Mouse (Mus musculus) kidney, adult 18-20 months (tissue): ENCODE data around the gene Rpl37a.

Experiments
- DNase-seq: peaks from one replicate; pipeline ENCODE4 v3.0.0; 2021

Rpl37a gene

DNA sequence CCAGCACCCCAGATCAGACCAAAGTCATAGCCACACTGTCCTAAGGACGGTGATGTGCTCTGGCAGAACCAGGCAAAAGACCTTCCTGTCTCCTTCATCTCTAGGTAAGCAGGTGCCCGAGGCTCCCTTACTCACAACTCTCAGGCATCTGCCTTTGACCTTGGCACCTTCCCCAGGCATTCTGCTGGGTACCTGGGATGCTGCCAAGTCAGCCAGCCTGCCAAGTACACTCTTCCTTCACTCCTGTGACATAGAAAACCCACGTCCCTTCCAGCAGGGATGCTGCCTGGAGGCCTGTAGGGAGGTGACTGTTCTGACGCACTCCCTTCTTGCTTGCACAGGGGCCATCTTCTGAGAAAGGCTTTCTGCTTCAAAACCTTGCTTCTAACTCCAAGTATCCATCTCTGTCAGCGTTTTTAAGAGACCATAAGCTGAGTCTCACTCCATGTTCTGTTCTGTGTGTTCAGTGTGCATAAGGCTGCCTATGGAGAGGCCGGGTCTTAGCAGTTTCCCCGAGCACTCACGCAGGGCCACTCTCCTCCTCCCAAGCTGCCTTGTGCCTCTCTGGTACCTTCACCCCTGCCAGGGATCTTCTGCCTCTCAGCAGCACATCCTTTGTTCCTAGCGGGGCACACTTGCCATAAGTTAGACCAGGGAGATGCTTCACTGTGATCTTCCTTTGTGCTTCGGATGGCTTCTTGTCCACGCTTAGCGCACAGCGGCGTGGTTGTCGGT lies 28.0 kb downstream of the Rpl37a start:
- DNase-seq = peak; percentile 69

DNA sequence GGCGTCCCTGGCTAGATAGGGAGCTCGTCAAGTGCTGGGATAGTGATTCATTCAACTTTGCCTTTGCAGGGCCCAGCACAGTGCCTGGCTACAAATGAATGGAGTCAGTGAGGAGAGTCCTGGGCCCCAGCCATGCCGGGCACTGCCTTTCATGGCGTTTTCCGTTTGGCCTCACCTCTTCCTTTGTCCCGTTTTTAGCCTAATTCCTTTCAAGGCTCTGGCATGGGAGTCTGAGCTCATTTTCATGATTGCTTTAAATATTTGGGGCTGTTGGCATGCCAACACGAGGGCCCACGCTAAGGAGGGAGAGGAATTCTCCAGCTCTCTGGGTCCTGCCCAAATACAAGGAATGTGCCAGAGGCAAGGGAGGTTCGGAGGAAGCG lies 28.6 kb downstream of the Rpl37a start:
- no peak for DNase-seq

DNA sequence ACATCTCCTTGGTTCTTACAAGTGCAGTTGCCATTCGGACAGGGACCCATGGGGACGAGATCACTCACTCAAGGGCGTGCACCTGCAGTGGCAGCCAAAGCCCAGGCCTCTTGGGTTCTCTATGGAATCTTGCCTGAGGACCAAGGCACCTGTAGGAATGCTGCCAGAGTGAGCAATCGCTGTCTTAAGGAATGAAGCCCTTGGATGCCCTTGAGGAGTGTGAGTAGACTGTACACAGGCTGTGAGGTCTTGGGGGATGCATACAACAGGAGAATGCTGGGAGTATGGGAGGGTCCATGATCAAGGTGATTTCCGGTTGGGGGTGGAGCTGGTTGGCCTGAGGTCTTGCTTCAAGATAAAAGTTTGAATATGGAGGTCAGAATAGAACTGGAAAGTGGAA lies 30.3 kb downstream of the Rpl37a start:
- DNase-seq = no peak

DNA sequence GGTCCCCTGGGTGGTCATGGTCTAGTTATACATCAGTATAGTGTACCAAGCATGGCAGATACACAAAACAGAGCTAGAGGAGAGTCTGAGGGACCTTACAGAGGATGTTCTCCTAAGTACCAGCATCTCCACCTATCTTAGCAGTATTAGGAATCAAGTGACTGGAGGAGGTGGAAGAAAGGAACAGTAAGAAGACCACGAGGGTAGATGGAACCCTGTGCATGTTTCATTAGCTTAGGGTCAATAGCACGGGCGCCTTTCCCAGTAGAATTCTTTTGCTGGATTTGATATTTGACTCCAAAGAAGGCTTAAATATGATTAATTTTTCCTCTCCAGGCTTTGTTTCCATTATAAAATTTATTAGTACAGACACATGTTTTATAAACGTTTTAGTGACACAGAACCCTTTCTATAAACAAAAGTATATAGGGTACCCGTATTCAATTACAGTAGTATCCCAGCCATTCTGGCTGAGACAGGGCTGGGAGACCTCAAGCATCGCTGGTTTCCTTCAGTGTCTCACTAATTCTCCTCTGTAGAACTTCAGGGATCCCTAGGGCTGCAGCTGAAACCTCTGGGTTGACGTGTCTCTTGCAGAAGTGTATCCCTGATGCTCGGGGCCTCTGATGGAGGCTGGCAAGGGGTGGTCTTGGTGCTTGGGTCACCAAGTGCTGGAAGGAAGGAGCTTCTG lies 33.9 kb downstream of the Rpl37a start:
- DNase-seq = no peak

DNA sequence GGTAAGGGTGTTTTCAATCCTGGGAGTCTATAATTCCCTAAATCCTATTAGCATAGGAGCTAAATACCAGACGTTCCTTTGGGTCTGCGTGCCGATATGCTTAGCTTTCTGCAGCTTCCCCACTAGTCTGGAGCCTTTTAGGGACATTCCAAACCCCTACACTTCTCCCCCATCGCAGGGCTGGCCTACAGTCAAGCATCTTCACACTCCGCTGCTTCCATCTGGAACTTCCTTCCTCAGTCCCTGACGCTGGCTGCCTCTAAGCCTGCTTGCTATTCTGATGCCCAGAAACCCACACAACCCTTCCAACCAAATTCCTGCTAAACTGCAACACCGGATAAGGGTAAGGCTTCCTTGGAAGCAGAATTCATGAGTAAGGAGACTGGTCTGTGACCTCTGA lies 35.3 kb downstream of the Rpl37a start:
- no peak for DNase-seq

- DNase-seq = peak; percentile 24
These were observed 40.3 kb downstream of the Rpl37a start for GRCm38 (mm10) chr1:72751371-72751781.

DNA sequence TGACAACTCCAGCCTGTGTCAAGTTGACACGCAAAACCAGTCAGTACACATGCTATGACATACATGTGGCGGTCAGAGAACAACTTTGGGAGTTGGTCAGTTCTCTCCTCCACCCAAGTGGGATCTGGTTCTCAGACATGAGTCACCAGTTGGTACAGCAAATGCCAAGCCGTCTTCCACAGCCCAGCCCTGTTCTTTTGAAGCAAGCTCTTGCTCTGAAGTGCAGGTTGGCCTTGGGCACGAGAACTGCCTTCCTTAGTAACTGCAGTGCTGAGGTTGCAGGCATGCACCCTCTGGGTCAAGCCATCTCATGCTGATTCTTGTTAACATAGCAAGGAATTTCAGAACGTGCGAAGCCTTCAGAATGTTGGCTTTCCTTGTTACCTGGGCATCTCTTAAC lies 42.1 kb downstream of the Rpl37a start:
- no peak for DNase-seq

DNA sequence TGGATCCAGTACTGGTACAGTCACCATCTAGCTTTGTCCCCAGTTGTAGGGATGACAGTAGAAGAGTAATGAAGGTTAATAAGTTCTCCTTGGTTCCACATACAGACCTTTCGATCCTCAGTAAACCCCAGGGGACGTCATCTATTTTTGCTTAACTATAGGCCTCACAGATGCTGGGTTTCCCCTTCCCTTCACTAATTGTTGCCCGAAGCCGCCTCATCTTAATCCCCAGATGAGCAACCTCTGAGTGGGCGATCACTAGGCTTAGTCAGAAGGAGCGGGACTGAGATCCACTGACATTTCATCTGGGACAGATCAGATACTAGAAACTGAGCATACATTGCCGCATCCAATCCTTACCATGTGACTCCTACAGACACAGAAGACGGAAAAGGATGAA lies 44.1 kb downstream of the Rpl37a start:
- no peak for DNase-seq

- DNase-seq = no peak
These were observed 44.7 kb downstream of the Rpl37a start for GRCm38 (mm10) chr1:72755801-72756200.

DNA sequence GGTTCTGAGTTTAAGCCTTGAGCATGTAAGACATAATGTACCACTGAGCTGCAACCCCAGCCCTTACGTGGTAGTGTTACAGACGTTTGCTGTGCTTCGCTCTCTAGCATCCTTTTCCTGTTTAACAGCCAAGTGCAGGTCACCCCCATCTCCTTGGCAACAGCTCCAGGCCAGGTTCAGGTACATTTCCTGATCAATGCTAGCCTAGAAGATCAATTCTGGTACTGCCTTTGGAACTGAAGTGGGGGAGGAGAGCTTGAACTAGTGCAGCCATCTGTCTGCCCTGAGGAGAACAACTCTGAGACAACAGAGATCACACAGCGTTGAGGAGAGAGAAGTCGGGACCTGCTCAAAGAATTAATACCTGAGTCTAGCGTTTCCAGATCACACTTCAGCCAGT lies 48.7 kb downstream of the Rpl37a start:
- no peak for DNase-seq
